Mouse (Mus musculus): ENCODE measurements around the gene Pappa.

GRCm38 (mm10) chr4:65223901-65224300 is 99.9 kb downstream of the Pappa start:
- no peak for TF ChIP-seq POLR2A (IDR thresholded peaks at IDR 0.05; ENCODE audit: borderline replicate concordance, low read depth, low read length)
- no peak for TF ChIP-seq CTCF (IDR thresholded peaks at IDR 0.05; ENCODE audit: low read depth, low read length)
